Mouse (Mus musculus) liver, embryonic 15.5 days (tissue): ENCODE data around the gene Dysf. TPM values are rescaled to one million over a fixed set of nuclear protein-coding genes. Genes with fewer than 3 reads are reported as not detected.

ENCODE experiments used
- ATAC-seq: fragments of 200-750 bp; cut with Nextera tagmentation; 2 replicates; pipeline ENCODE4 v1.8.0; 2017; ENCODE audit warnings: moderate number of reproducible peaks, mild to moderate bottlenecking, moderate library complexity; ENCODE audit not compliant: insufficient read depth
- H3K27ac ChIP-seq: fragments of 300-500 bp; sonication (generic); replicated peaks from 2 replicates; pipeline ENCODE4 v1.5.1; 2015; ENCODE audit warnings: mild to moderate bottlenecking, inconsistent platforms
- H3K27me3 ChIP-seq: fragments of 300-500 bp; sonication (generic); 2 replicates; pipeline ENCODE4 v1.6.1; 2015; ENCODE audit warnings: mild to moderate bottlenecking, inconsistent platforms
- H3K36me3 ChIP-seq: fragments of 300-500 bp; sonication (generic); replicated peaks from 2 replicates; pipeline ENCODE4 v1.6.1; 2015; ENCODE audit warnings: moderate library complexity, mild to moderate bottlenecking, inconsistent platforms
- H3K4me1 ChIP-seq: fragments of 300-500 bp; sonication (generic); replicated peaks from 2 replicates; pipeline ENCODE4 v1.6.1; 2015; ENCODE audit warnings: inconsistent platforms
- H3K4me2 ChIP-seq: fragments of 300-500 bp; sonication (generic); 2 replicates; pipeline ENCODE4 v1.6.1; 2015; ENCODE audit warnings: moderate library complexity, mild to moderate bottlenecking, inconsistent platforms
- H3K4me3 ChIP-seq: fragments of 300-500 bp; sonication (generic); replicated peaks from 2 replicates; pipeline ENCODE4 v1.5.1; 2015; ENCODE audit warnings: mild to moderate bottlenecking, inconsistent platforms
- H3K9ac ChIP-seq: fragments of 300-500 bp; sonication (generic); 2 replicates; pipeline ENCODE4 v1.6.1; 2015; ENCODE audit warnings: moderate library complexity, mild to moderate bottlenecking, inconsistent platforms
- H3K9me3 ChIP-seq: fragments of 300-500 bp; sonication (generic); replicated peaks from 2 replicates; pipeline ENCODE4 v1.6.1; 2016; ENCODE audit warnings: inconsistent platforms
- WGBS: fragments of 180-500 bp; shearing (Covaris S2); methylation state at CpG from one replicate; pipeline ENCODE4 v1.1.7; 2015; ENCODE audit warnings: mixed read lengths; ENCODE audit not compliant: insufficient replicate concordance; 5-methylcytosine and 5-hydroxymethylcytosine counted together
- polyA plus RNA-seq: library from polyadenylated mRNA; unstranded; fragments of >200 nt; fragmentation: Nextera tagmentation; extraction: Ambion mirVana; gene quantifications from 2 replicates; pipeline ENCODE4 v1.2.1, GENCODE M21; 2015

Gene Dysf
- polyA plus RNA-seq, 1 experiment from 2014 or later: 1.5 TPM

DNA sequence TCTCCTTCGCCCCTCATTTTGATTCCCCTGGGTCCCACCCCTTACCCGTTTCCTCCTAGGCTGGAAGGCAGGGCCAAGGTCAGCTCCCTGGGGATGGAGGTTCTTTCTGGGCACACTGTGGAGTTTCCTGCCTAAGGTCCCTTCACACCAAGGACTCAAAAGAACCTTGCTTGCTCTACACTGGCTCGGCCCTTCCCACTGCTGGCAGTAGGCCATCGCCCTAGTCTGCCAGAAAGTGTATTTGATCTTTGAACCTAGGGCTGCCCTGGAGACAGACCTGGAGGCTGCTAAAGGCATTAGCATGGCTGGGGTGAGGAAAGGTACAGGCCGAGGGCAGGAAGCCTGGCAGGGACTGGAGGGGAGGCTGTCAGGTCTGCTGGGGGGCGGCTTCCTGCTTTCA is 225.4 kb downstream of the Dysf start:
- H3K9ac ChIP-seq: no peak overlapping the region
- no peaks in the 10 kb centered on the region for H3K27me3 ChIP-seq
- no peak for ATAC-seq
- H3K4me2 ChIP-seq: no peak overlapping the region
- H3K27ac ChIP-seq: no peak overlapping the region
- no peaks in the 10 kb centered on the region for H3K9me3 ChIP-seq
- WGBS: 48% methylated on average over 6 of the region's 6 CpGs
- no peak overlapping the region for H3K4me3 ChIP-seq
- no peaks in the 10 kb centered on the region for H3K36me3 ChIP-seq
- H3K4me1 ChIP-seq: no peaks in the 10 kb centered on the region

DNA sequence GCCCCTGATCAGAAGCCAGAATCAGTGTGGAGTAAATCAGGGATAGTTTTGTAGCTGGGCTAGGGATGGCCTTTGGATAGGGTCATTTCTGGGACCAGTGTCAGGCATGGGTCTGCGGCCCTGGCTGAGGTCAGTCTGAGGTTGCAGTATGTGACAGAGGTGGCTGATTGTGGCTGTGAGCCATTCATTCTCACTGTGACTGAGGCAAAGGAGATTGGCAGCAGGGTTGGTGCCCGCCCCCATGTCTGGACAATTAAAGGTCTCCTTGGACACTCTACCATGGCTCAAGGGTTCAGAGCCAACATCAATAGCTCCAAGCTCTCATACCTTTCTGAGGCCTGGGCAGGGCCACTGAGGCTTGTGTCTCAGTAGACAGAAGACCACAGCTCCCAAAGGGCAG is 227.0 kb downstream of the Dysf start:
- no peak for ATAC-seq
- Histone ChIP-seq H3K9me3 (no peaks in the 10 kb centered on the region), H3K27me3 (no peaks in the 10 kb centered on the region), H3K27ac (no peak overlapping the region), H3K9ac (no peak overlapping the region), H3K4me1 (no peaks in the 10 kb centered on the region), H3K36me3 (no peaks in the 10 kb centered on the region), H3K4me2 (no peak overlapping the region), H3K4me3 (no peak overlapping the region)
- 64% methylated on average over 2 of the region's 2 CpGs for WGBS

DNA sequence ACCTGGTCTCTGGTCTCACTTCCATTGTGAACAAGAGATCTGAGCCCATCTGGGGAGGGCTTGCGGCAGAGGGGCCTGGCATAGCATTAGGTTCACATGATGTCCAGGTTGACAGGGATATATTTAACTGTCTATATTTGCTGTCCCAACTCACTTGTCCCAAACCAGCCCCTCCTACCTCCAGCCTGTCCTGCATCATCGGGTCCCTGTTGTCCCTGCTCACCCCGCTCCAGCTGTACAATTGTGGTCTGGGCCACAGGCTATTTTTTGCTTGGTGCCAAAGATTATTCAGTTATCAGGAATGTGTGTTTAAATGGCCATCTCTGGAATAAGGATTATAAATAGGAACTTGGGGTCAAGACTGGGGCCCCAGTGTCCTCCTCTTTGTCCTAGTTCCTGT is 235.0 kb downstream of the Dysf start:
- Histone ChIP-seq H3K27ac (no peak overlapping the region), H3K4me2 (no peak overlapping the region), H3K4me1 (no peaks in the 10 kb centered on the region), H3K9ac (no peak overlapping the region), H3K9me3 (no peaks in the 10 kb centered on the region), H3K27me3 (no peaks in the 10 kb centered on the region), H3K4me3 (no peak overlapping the region), H3K36me3 (no peaks in the 10 kb centered on the region)
- 65% methylated on average over 3 of the region's 3 CpGs for WGBS
- ATAC-seq: no peak

DNA sequence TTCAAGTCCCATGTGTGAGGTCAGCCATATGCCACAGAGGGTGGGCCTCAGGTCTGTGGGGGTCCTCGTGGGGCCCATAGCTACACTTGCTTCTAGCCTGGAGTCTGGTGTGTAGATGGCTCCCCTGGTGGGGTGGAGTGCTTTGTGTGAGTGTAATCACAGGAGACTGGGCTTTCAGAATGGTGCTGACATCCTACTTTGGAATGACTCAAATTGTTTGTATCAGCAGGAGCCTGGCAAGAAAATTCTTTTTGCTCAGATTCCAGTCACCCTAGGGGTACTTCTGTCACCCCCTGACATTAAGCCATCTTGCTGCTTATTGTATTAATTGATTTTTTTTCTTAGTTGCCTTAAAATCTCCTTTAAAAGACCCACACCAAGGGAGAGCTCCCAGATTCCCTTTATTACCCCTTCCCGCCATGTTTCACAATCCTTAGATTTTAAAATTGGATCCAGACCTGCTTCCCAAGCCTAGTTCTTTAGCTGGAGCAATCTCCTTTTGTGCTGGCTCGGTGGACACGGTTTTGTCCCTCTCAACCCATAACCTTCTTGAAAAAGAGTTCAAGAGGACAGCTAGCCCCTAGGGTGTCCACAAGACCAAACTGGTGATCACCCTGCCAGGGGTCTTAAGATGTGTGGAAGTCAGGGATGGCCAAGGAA is 237.8 kb downstream of the Dysf start:
- WGBS: 45% methylated on average over 4 of the region's 4 CpGs
- no peak for ATAC-seq
- no peaks in the 10 kb centered on the region for H3K9me3 ChIP-seq
- H3K4me1 ChIP-seq: no peaks in the 10 kb centered on the region
- no peak overlapping the region for H3K4me3 ChIP-seq
- H3K4me2 ChIP-seq: no peak overlapping the region
- H3K27ac ChIP-seq: no peak overlapping the region
- H3K9ac ChIP-seq: no peak overlapping the region
- no peaks in the 10 kb centered on the region for H3K27me3 ChIP-seq
- H3K36me3 ChIP-seq: no peaks in the 10 kb centered on the region

DNA sequence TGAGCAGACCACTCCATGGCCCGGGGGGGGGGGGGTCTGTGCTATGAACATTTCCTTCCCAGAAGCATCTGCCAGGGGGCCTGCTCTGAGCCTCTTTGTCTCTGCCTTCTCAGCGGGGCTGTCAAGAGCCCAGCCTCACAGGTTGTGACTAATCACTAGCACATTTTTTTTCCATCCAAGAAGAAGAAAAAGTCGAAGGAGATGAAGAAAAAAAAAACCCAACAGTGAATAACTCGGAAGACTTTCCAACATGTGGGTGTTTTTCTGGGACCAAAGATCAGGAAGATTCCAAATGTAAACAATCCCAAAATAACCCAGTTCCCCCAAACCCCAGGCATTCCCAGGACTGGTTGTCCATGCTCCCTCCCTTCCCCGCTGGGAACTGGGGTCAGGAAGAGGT is 238.6 kb downstream of the Dysf start:
- Histone ChIP-seq H3K36me3 (no peaks in the 10 kb centered on the region), H3K27ac (no peak overlapping the region), H3K9me3 (no peaks in the 10 kb centered on the region), H3K4me1 (no peaks in the 10 kb centered on the region), H3K27me3 (no peaks in the 10 kb centered on the region), H3K4me3 (no peak overlapping the region), H3K4me2 (no peak overlapping the region), H3K9ac (no peak overlapping the region)
- no peak for ATAC-seq
- WGBS: 36% methylated on average over 5 of the region's 5 CpGs

Other genes starting within 250 kb of the Dysf start
- gene Ankrd53, start 245.9 kb upstream of the Dysf start, polyA plus RNA-seq: not detected in 2 replicates
- 42.3 and 44.0 TPM in 2 replicates for gene Tex261, start 232.8 kb upstream of the Dysf start, polyA plus RNA-seq
- 16.6 and 20.1 TPM in 2 replicates for gene Nagk, start 213.6 kb upstream of the Dysf start, polyA plus RNA-seq
- gene Paip2b, start 176.8 kb upstream of the Dysf start, polyA plus RNA-seq: 3.3 and 3.7 TPM in 2 replicates
- gene Zfp638, start 141.5 kb upstream of the Dysf start, polyA plus RNA-seq: 14.5 and 16.8 TPM in 2 replicates